Mouse (Mus musculus) stomach, embryonic 15.5 days (tissue): ENCODE measurements around the gene Kat2b. TPM values are rescaled to one million over a fixed set of nuclear protein-coding genes. Genes with fewer than 3 reads are reported as not detected.
"Not testable (repeated sequence)": the region's sequence is repeated elsewhere in the genome, so short reads cannot be mapped to it uniquely, and the experiment has no call there.

ENCODE experiments used
- ATAC-seq: fragments of 200-750 bp; cut with Nextera tagmentation; 2 replicates; pipeline ENCODE4 v1.8.0; 2017; ENCODE audit warnings: low read depth, moderate number of reproducible peaks, moderate TSS enrichment; ENCODE audit not compliant: insufficient read depth, low FRiP score
- H3K27ac ChIP-seq: fragments of 300-500 bp; sonication (generic); 2 replicates; pipeline ENCODE4 v1.5.1; 2015; ENCODE audit warnings: mild to moderate bottlenecking, inconsistent platforms
- H3K27me3 ChIP-seq: fragments of 300-500 bp; sonication (generic); replicated peaks from 2 replicates; pipeline ENCODE4 v1.6.1; 2015; ENCODE audit warnings: inconsistent platforms
- H3K36me3 ChIP-seq: fragments of 300-500 bp; sonication (generic); 2 replicates; pipeline ENCODE4 v1.6.1; 2015; ENCODE audit warnings: inconsistent platforms
- H3K4me1 ChIP-seq: fragments of 300-500 bp; sonication (generic); 2 replicates; pipeline ENCODE4 v1.6.1; 2015; ENCODE audit warnings: inconsistent platforms
- H3K4me2 ChIP-seq: fragments of 300-500 bp; sonication (generic); 2 replicates; pipeline ENCODE4 v1.6.1; 2015; ENCODE audit warnings: mild to moderate bottlenecking, inconsistent platforms
- H3K4me3 ChIP-seq: fragments of 300-500 bp; sonication (generic); replicated peaks from 2 replicates; pipeline ENCODE4 v1.5.1; 2015; ENCODE audit warnings: inconsistent platforms
- H3K9ac ChIP-seq: fragments of 300-500 bp; sonication (generic); 2 replicates; pipeline ENCODE4 v1.6.1; 2015; ENCODE audit warnings: inconsistent platforms
- H3K9me3 ChIP-seq: fragments of 300-500 bp; sonication (generic); 2 replicates; pipeline ENCODE4 v1.6.1; 2016; ENCODE audit warnings: inconsistent platforms
- WGBS: fragments of 180-500 bp; shearing (Covaris S2); methylation state at CpG from one replicate; pipeline ENCODE4 v1.1.7; 2015; 5-methylcytosine and 5-hydroxymethylcytosine counted together
- polyA plus RNA-seq: library from polyadenylated mRNA; unstranded; fragments of >200 nt; fragmentation: Nextera tagmentation; extraction: Ambion mirVana; gene quantifications from 2 replicates; pipeline ENCODE4 v1.2.1, GENCODE M21; 2015

The Kat2b gene
- polyA plus RNA-seq, 1 experiment from 2014 or later, result 4.1 TPM

- Histone ChIP-seq H3K4me2 (peak overlapping the region; percentile 57), H3K9me3 (no peaks in the 10 kb centered on the region), H3K27ac (no peak overlapping the region), H3K4me1 (no peaks in the 10 kb centered on the region), H3K27me3 (no peaks in the 10 kb centered on the region), H3K9ac (peak overlapping the region; percentile 39; the same call in 1 of the 2 replicates), H3K4me3 (peak overlapping the region; percentile 65), H3K36me3 (peaks cover 7% of the 10 kb centered on the region; the same call in 1 of the 2 replicates)
- ATAC-seq, result no peak
- 7% methylated on average over 1 of the region's 1 CpGs for WGBS
These were observed 121.7 kb downstream of the Kat2b start for GRCm38 (mm10) chr17:53688321-53688720.

- H3K4me1 ChIP-seq, result no peaks in the 10 kb centered on the region
- peak within 1 kb of the TSS; percentile 99 for H3K27ac ChIP-seq
- ATAC-seq, result peak; percentile 98
- 0 out of 2 replicates have a peak, but pooled peaks cover 3% of the 10 kb centered on the region for H3K36me3 ChIP-seq
- no peaks in the 10 kb centered on the region for H3K27me3 ChIP-seq
- peak within 1 kb of the TSS; percentile 50 for H3K9ac ChIP-seq
- H3K4me2 ChIP-seq, result peak within 1 kb of the TSS; percentile 69
- H3K9me3 ChIP-seq, result no peaks in the 10 kb centered on the region
- peak within 1 kb of the TSS; percentile 65 for H3K4me3 ChIP-seq
- under 1% methylated on average over 78 of the region's 78 CpGs for WGBS
These were observed 122.5 kb downstream of the Kat2b start, which contains the start of gene Sgo1 for GRCm38 (mm10) chr17:53688877-53689802. Sgo1 (minus strand) TSS chr17:53689333.

GRCm38 (mm10) chr17:53689946-53690345, 123.3 kb downstream of the Kat2b start:
- Histone ChIP-seq H3K36me3 (0 out of 2 replicates have a peak, but pooled peaks cover 3% of the 10 kb centered on the region), H3K9ac (peak overlapping the region; percentile 50), H3K9me3 (no peaks in the 10 kb centered on the region), H3K4me2 (peak overlapping the region; percentile 69), H3K27me3 (no peaks in the 10 kb centered on the region), H3K27ac (peak overlapping the region; percentile 99), H3K4me3 (peak overlapping the region; percentile 65), H3K4me1 (no peaks in the 10 kb centered on the region)
- 21% methylated on average over 7 of the region's 7 CpGs for WGBS
- no peak for ATAC-seq

- H3K4me3 ChIP-seq, result no peak overlapping the region
- 83% methylated on average over 2 of the region's 2 CpGs for WGBS
- H3K9ac ChIP-seq, result no peak overlapping the region
- no peaks in the 10 kb centered on the region for H3K9me3 ChIP-seq
- H3K4me1 ChIP-seq, result no peaks in the 10 kb centered on the region
- no peak for ATAC-seq
- no peak overlapping the region for H3K27ac ChIP-seq
- H3K27me3 ChIP-seq, result no peaks in the 10 kb centered on the region
- H3K36me3 ChIP-seq, result no peaks in the 10 kb centered on the region
- H3K4me2 ChIP-seq, result no peak overlapping the region
These were observed 127.4 kb downstream of the Kat2b start for GRCm38 (mm10) chr17:53694039-53694438.

- 87% methylated on average over 8 of the region's 8 CpGs for WGBS
- not testable (repeated sequence) for H3K9ac ChIP-seq, H3K4me3 ChIP-seq, H3K27ac ChIP-seq, H3K9me3 ChIP-seq, H3K36me3 ChIP-seq, H3K27me3 ChIP-seq, H3K4me1 ChIP-seq, ATAC-seq, H3K4me2 ChIP-seq
These were observed 130.9 kb downstream of the Kat2b start for GRCm38 (mm10) chr17:53697521-53697920.

- ATAC-seq, result no peak
- Histone ChIP-seq H3K27me3 (no peaks in the 10 kb centered on the region), H3K9me3 (no peaks in the 10 kb centered on the region), H3K9ac (no peak overlapping the region), H3K27ac (no peak overlapping the region), H3K4me1 (no peaks in the 10 kb centered on the region), H3K36me3 (no peaks in the 10 kb centered on the region), H3K4me2 (no peak overlapping the region), H3K4me3 (no peak overlapping the region)
- WGBS, result 53% methylated on average over 1 of the region's 1 CpGs
These were observed 147.8 kb downstream of the Kat2b start for GRCm38 (mm10) chr17:53714453-53714852.

GRCm38 (mm10) chr17:53715161-53715560, 148.5 kb downstream of the Kat2b start:
- H3K27ac ChIP-seq, H3K27me3 ChIP-seq, H3K36me3 ChIP-seq, H3K9ac ChIP-seq, H3K4me2 ChIP-seq, H3K4me1 ChIP-seq, ATAC-seq, H3K4me3 ChIP-seq, H3K9me3 ChIP-seq: not testable (repeated sequence)
- WGBS, result 71% methylated on average over 1 of the region's 1 CpGs

- Histone ChIP-seq H3K4me1 (no peaks in the 10 kb centered on the region), H3K9me3 (no peaks in the 10 kb centered on the region), H3K27ac (no peak overlapping the region), H3K9ac (no peak overlapping the region), H3K36me3 (no peaks in the 10 kb centered on the region), H3K4me3 (no peak overlapping the region), H3K27me3 (no peaks in the 10 kb centered on the region), H3K4me2 (no peak overlapping the region)
- ATAC-seq, result no peak
- 83% methylated on average over 1 of the region's 1 CpGs for whole genome bisulfite sequencing
These were observed 151.8 kb downstream of the Kat2b start for GRCm38 (mm10) chr17:53718474-53718873.

GRCm38 (mm10) chr17:53718916-53719315, 152.3 kb downstream of the Kat2b start:
- not testable (repeated sequence) for H3K4me3 ChIP-seq, H3K4me1 ChIP-seq, H3K4me2 ChIP-seq, H3K27me3 ChIP-seq, H3K9ac ChIP-seq, H3K27ac ChIP-seq, ATAC-seq, H3K9me3 ChIP-seq, H3K36me3 ChIP-seq
- WGBS, result 83% methylated on average over 3 of the region's 3 CpGs

Other genes with a start within 250 kb of the Kat2b start
- 0.73 and 0.85 TPM in 2 replicates for gene Efhb, start 103.5 kb upstream of the Kat2b start, polyA plus RNA-seq
- gene Rab5a, start 87.6 kb upstream of the Kat2b start, polyA plus RNA-seq, result 81.3 and 86.5 TPM in 2 replicates
- gene Pp2d1, start 27.4 kb upstream of the Kat2b start, polyA plus RNA-seq, result 0.27 and 0.42 TPM in 2 replicates
- 32.0 and 32.4 TPM in 2 replicates for gene Sgo1, start 122.5 kb downstream of the Kat2b start, polyA plus RNA-seq